ENCODE assay signal across 12 mouse cellular contexts in genomic region chr9:83564934-83565652, GRCm38 (mm10). TPM values are rescaled to one million over a fixed set of nuclear protein-coding genes. Genes with fewer than 3 reads are reported as not detected.
DNase-seq lines count a peak whose midpoint lies in the region; ATAC-seq lines count a peak whose summit lies in the region.
"Had no signal": no experiment of that assay in that cellular context is flagged by ENCODE, and none has a peak within 500 bp of the region (broad histone marks: within the 10 kb centered on the region; RNA-seq: fewer than 3 reads in every experiment).

No protein-coding gene starts in this region.

- no peak overlapping the region for H3K4me2 ChIP-seq in embryonic facial prominence, embryonic 12.5 days (replicated peaks)
- H3K4me2 ChIP-seq in kidney, embryonic 14.5 days (replicated peaks; ENCODE audit: low read depth, low read length) = no peak overlapping the region
- no peak overlapping the region for H3K4me2 ChIP-seq in neural tube, embryonic 13.5 days

- H3K4me3 ChIP-seq in embryonic facial prominence, embryonic 12.5 days = no peak overlapping the region
- no peak overlapping the region for H3K4me3 ChIP-seq in embryonic facial prominence, embryonic 10.5 days
- no peak overlapping the region for H3K4me3 ChIP-seq in kidney, embryonic 14.5 days (ENCODE audit: low read length)
- H3K4me3 ChIP-seq in neural tube, embryonic 13.5 days = no peak overlapping the region

- H3K36me3 ChIP-seq in embryonic facial prominence, embryonic 12.5 days = no peaks in the 10 kb centered on the region
- H3K36me3 ChIP-seq in embryonic facial prominence, embryonic 10.5 days (replicated peaks) = no peaks in the 10 kb centered on the region
- H3K36me3 ChIP-seq in kidney, embryonic 14.5 days (ENCODE audit: control insufficient read depth, insufficient read depth, low read length) = no peaks in the 10 kb centered on the region
- H3K36me3 ChIP-seq in neural tube, embryonic 13.5 days = no peaks in the 10 kb centered on the region

- H3K27me3 ChIP-seq in embryonic facial prominence, embryonic 12.5 days = no peaks in the 10 kb centered on the region
- H3K27me3 ChIP-seq in embryonic facial prominence, embryonic 10.5 days (replicated peaks; ENCODE audit: low read depth, poor library complexity, severe bottlenecking) = no peaks in the 10 kb centered on the region
- H3K27me3 ChIP-seq in kidney, embryonic 14.5 days (ENCODE audit: control insufficient read depth, insufficient read depth, low read length) = no peaks in the 10 kb centered on the region
- no peaks in the 10 kb centered on the region for H3K27me3 ChIP-seq in neural tube, embryonic 13.5 days

- no peak for DNase-seq in embryonic facial prominence, embryonic 10.5 days (ENCODE audit: low spot score)
- DNase-seq in kidney, postnatal 10 days = no peak
- DNase-seq in neural tube, embryonic 10.5 days (ENCODE audit: extremely low spot score, low spot score) = no peak
- DNase-seq in embryo, embryonic 9.5 days (ENCODE audit: extremely low spot score) = no peak
- no peak for DNase-seq in B cell, adult 2 months
- DNase-seq: adrenal gland, adult 2 months; gastrocnemius, postnatal 36 days; heart, postnatal 10 days; layer of hippocampus, postnatal 36 days had no signal

- H3K9me3 ChIP-seq in embryonic facial prominence, embryonic 12.5 days = no peaks in the 10 kb centered on the region
- H3K9me3 ChIP-seq in embryonic facial prominence, embryonic 10.5 days = no peaks in the 10 kb centered on the region
- no peaks in the 10 kb centered on the region for H3K9me3 ChIP-seq in kidney, embryonic 14.5 days (ENCODE audit: control insufficient read depth, low read length)
- H3K9me3 ChIP-seq in neural tube, embryonic 13.5 days = no peaks in the 10 kb centered on the region

- ATAC-seq in embryonic facial prominence, embryonic 12.5 days (ENCODE audit: insufficient number of reproducible peaks, insufficient read depth, low FRiP score, low TSS enrichment) = 0 out of 2 replicates have a peak, but pooled peaks have one; percentile 38
- 0 out of 2 replicates have a peak, but pooled peaks have one; percentile 30 for ATAC-seq in kidney, embryonic 14.5 days (ENCODE audit: low FRiP score, low TSS enrichment)
- peak; percentile 51; the same call in 1 of the 2 replicates for ATAC-seq in neural tube, embryonic 13.5 days (ENCODE audit: low read depth)

- WGBS in embryonic facial prominence, embryonic 12.5 days = 77% methylated on average over 13 of the region's 13 CpGs
- 81% methylated on average over 13 of the region's 13 CpGs for WGBS in embryonic facial prominence, embryonic 10.5 days
- 65% methylated on average over 13 of the region's 13 CpGs for WGBS in kidney, embryonic 14.5 days
- WGBS in neural tube, embryonic 13.5 days = 80% methylated on average over 13 of the region's 13 CpGs

- H3K9ac ChIP-seq in embryonic facial prominence, embryonic 12.5 days = no peak overlapping the region
- H3K9ac ChIP-seq in kidney, embryonic 14.5 days (ENCODE audit: low read depth, low read length) = no peak overlapping the region
- no peak overlapping the region for H3K9ac ChIP-seq in neural tube, embryonic 13.5 days

- H3K4me1 ChIP-seq in embryonic facial prominence, embryonic 12.5 days = peaks cover 35% of the 10 kb centered on the region; the same call in 1 of the 2 replicates
- peaks cover 56% of the 10 kb centered on the region for H3K4me1 ChIP-seq in embryonic facial prominence, embryonic 10.5 days
- 0 out of 2 replicates have a peak, but pooled peaks cover 10% of the 10 kb centered on the region for H3K4me1 ChIP-seq in kidney, embryonic 14.5 days (ENCODE audit: control insufficient read depth, insufficient read depth, low read length)
- no peaks in the 10 kb centered on the region for H3K4me1 ChIP-seq in neural tube, embryonic 13.5 days (replicated peaks)

- no peak overlapping the region for H3K27ac ChIP-seq in embryonic facial prominence, embryonic 12.5 days
- H3K27ac ChIP-seq in embryonic facial prominence, embryonic 10.5 days (replicated peaks) = no peak overlapping the region
- H3K27ac ChIP-seq in kidney, embryonic 14.5 days (ENCODE audit: low read depth, low read length) = no peak overlapping the region
- no peak overlapping the region for H3K27ac ChIP-seq in neural tube, embryonic 13.5 days (replicated peaks)

RNA-seq across cellular contexts. Expression of gene Sh3bgrl2, which starts 17.0 kb away (rescaled TPM):
- 12.0 and 12.3 TPM in 2 replicates for polyA plus RNA-seq in embryonic facial prominence, embryonic 12.5 days (2016; fragmentation: Nextera tagmentation; extraction: Ambion mirVana)
- polyA plus RNA-seq in embryonic facial prominence, embryonic 10.5 days (2016; fragmentation: Nextera tagmentation; extraction: Ambion mirVana) = 12.7 and 15.3 TPM in 2 replicates
- 14.9 and 22.7 TPM in 2 replicates for polyA plus RNA-seq in kidney, embryonic 14.5 days (2014; fragmentation: Nextera tagmentation; extraction: Ambion mirVana)
- 8.5 and 9.1 TPM in 2 replicates for polyA plus RNA-seq in neural tube, embryonic 13.5 days (2015; fragmentation: Nextera tagmentation; extraction: Ambion mirVana)
